Mouse (Mus musculus): ENCODE data around the gene Sfmbt1. TPM values are rescaled to one million over a fixed set of nuclear protein-coding genes. Genes with fewer than 3 reads are reported as not detected.

Sfmbt1 gene
- polyA plus RNA-seq, 1 experiment from 2014 or later: 6.2 TPM

DNA sequence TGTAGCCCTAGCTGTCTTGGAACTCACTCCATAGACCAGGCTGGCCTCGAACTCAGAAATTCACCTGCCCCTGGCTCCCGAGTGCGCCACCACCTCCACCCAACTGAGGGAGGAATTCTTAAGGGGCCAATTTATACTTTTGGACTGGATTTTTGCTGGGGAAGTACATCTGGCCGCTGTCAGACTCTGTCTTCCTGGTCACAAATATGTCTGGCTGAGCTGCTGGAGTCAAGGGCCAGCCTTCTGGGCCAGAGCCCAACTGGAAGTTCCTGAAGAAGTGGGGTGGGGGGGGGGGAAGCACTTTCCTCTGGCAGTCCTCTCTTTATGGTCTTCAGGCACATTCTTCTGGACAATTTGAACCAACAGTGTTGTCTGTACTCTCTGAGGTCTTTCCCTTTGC lies 113.4 kb downstream of the Sfmbt1 start:
- Histone ChIP-seq H3K9ac (ENCODE audit: low read length) (no peak overlapping the region), H3K9me3 (ENCODE audit: control insufficient read depth, low read length) (no peaks in the 10 kb centered on the region), H3K36me3 (ENCODE audit: control insufficient read depth, insufficient read depth, low read length) (no peaks in the 10 kb centered on the region), H3K4me2 (replicated peaks; ENCODE audit: low read depth) (no peak overlapping the region), H3K4me1 (replicated peaks; ENCODE audit: control insufficient read depth, insufficient read depth) (peaks cover 8% of the 10 kb centered on the region; the same call in 1 of the 2 replicates), H3K4me3 (ENCODE audit: low read depth, low read length) (no peak overlapping the region), H3K27me3 (ENCODE audit: control insufficient read depth, insufficient read depth, low read length) (no peaks in the 10 kb centered on the region), H3K27ac (replicated peaks) (peak overlapping the region; percentile 59; the same call in 1 of the 2 replicates)
- DNase-seq (ENCODE audit: low spot score): no peak
- WGBS: 56% methylated on average over 4 of the region's 4 CpGs
- no peak for ATAC-seq (ENCODE audit: low FRiP score, low TSS enrichment)
- no peak for TF ChIP-seq CTCF (IDR thresholded peaks at IDR 0.05; ENCODE audit: low read depth)
- TF ChIP-seq EP300 (optimal IDR thresholded peaks at IDR 0.05): no peak

- Histone ChIP-seq H3K4me2 (replicated peaks; ENCODE audit: low read depth) (peak overlapping the region; percentile 12; the same call in 1 of the 2 replicates), H3K27me3 (ENCODE audit: control insufficient read depth, insufficient read depth, low read length) (no peaks in the 10 kb centered on the region), H3K4me3 (ENCODE audit: low read depth, low read length) (no peak overlapping the region), H3K9me3 (ENCODE audit: control insufficient read depth, low read length) (no peaks in the 10 kb centered on the region), H3K9ac (ENCODE audit: low read length) (no peak overlapping the region), H3K27ac (replicated peaks) (peak overlapping the region; percentile 59), H3K4me1 (replicated peaks; ENCODE audit: control insufficient read depth, insufficient read depth) (peaks cover 8% of the 10 kb centered on the region; the same call in 1 of the 2 replicates), H3K36me3 (ENCODE audit: control insufficient read depth, insufficient read depth, low read length) (no peaks in the 10 kb centered on the region)
- ATAC-seq (ENCODE audit: low FRiP score, low TSS enrichment) (peak; percentile 71), DNase-seq (ENCODE audit: low spot score) (peak; percentile 77)
- WGBS: 45% methylated on average over 11 of the region's 11 CpGs
- TF ChIP-seq CTCF (IDR thresholded peaks at IDR 0.05; ENCODE audit: low read depth) (no peak), EP300 (optimal IDR thresholded peaks at IDR 0.05) (no peak)
Observed at GRCm38 (mm10) chr14:30828635-30829460, 114.2 kb downstream of the Sfmbt1 start.

DNA sequence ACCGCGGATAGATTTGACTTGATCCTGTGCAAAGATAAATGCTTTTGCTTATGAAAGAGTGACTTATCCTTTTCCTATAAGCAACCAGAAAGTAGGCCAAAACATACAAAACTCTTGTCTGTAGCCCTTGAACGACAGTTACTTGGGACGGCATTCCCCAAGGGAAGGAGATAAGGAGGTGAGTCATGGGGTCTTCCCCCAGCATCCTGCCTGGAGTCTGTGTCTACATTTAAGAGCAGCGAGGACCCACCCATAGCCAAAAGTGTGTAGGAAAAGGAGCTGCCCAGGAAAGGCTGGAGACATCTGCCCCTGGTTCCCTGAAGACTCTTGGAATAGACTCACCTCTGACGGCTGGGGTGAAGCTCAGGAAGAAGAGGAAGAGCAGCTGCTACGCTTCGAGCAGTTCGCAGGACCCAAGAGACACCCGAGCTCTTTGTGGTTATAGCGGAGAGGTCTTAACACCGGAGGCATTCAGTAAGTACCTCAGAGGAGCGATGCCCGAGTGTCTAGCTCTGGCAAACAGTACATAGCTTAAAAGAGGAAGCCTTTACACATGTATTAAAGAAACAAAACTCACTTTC lies 122.9 kb downstream of the Sfmbt1 start:
- 82% methylated on average over 14 of the region's 14 CpGs for WGBS
- DNase-seq (ENCODE audit: low spot score) (no peak), ATAC-seq (ENCODE audit: low FRiP score, low TSS enrichment) (no peak)
- Histone ChIP-seq H3K36me3 (ENCODE audit: control insufficient read depth, insufficient read depth, low read length) (no peaks in the 10 kb centered on the region), H3K27me3 (ENCODE audit: control insufficient read depth, insufficient read depth, low read length) (no peaks in the 10 kb centered on the region), H3K4me2 (replicated peaks; ENCODE audit: low read depth) (no peak overlapping the region), H3K4me1 (replicated peaks; ENCODE audit: control insufficient read depth, insufficient read depth) (no peaks in the 10 kb centered on the region), H3K27ac (replicated peaks) (no peak overlapping the region), H3K4me3 (ENCODE audit: low read depth, low read length) (no peak overlapping the region), H3K9ac (ENCODE audit: low read length) (no peak overlapping the region), H3K9me3 (ENCODE audit: control insufficient read depth, low read length) (no peaks in the 10 kb centered on the region)
- TF ChIP-seq CTCF (IDR thresholded peaks at IDR 0.05; ENCODE audit: low read depth) (no peak), EP300 (optimal IDR thresholded peaks at IDR 0.05) (no peak)

GRCm38 (mm10) chr14:30843701-30844100 lies 129.1 kb downstream of the Sfmbt1 start:
- no peaks in the 10 kb centered on the region for H3K36me3 ChIP-seq (ENCODE audit: control insufficient read depth, insufficient read depth, low read length)
- no peak overlapping the region for H3K4me2 ChIP-seq (replicated peaks; ENCODE audit: low read depth)
- H3K27ac ChIP-seq (replicated peaks): no peak overlapping the region
- H3K9ac ChIP-seq (ENCODE audit: low read length): no peak overlapping the region
- H3K4me1 ChIP-seq (replicated peaks; ENCODE audit: control insufficient read depth, insufficient read depth): no peaks in the 10 kb centered on the region
- DNase-seq (ENCODE audit: low spot score) (no peak), ATAC-seq (ENCODE audit: low FRiP score, low TSS enrichment) (no peak)
- WGBS: 89% methylated on average over 3 of the region's 3 CpGs
- H3K27me3 ChIP-seq (ENCODE audit: control insufficient read depth, insufficient read depth, low read length): no peaks in the 10 kb centered on the region
- TF ChIP-seq CTCF (IDR thresholded peaks at IDR 0.05; ENCODE audit: low read depth) (no peak), EP300 (optimal IDR thresholded peaks at IDR 0.05) (no peak)
- no peaks in the 10 kb centered on the region for H3K9me3 ChIP-seq (ENCODE audit: control insufficient read depth, low read length)
- H3K4me3 ChIP-seq (ENCODE audit: low read depth, low read length): no peak overlapping the region

- H3K4me2 ChIP-seq (replicated peaks; ENCODE audit: low read depth): no peak overlapping the region
- TF ChIP-seq EP300 (optimal IDR thresholded peaks at IDR 0.05) (no peak), CTCF (IDR thresholded peaks at IDR 0.05; ENCODE audit: low read depth) (no peak)
- no peaks in the 10 kb centered on the region for H3K9me3 ChIP-seq (ENCODE audit: control insufficient read depth, low read length)
- DNase-seq (ENCODE audit: low spot score) (no peak), ATAC-seq (ENCODE audit: low FRiP score, low TSS enrichment) (no peak)
- 86% methylated on average over 5 of the region's 5 CpGs for WGBS
- H3K36me3 ChIP-seq (ENCODE audit: control insufficient read depth, insufficient read depth, low read length): no peaks in the 10 kb centered on the region
- H3K27me3 ChIP-seq (ENCODE audit: control insufficient read depth, insufficient read depth, low read length): no peaks in the 10 kb centered on the region
- no peak overlapping the region for H3K27ac ChIP-seq (replicated peaks)
- H3K4me1 ChIP-seq (replicated peaks; ENCODE audit: control insufficient read depth, insufficient read depth): no peaks in the 10 kb centered on the region
- no peak overlapping the region for H3K9ac ChIP-seq (ENCODE audit: low read length)
- H3K4me3 ChIP-seq (ENCODE audit: low read depth, low read length): no peak overlapping the region
Observed at GRCm38 (mm10) chr14:30850504-30850903, 135.9 kb downstream of the Sfmbt1 start.

DNA sequence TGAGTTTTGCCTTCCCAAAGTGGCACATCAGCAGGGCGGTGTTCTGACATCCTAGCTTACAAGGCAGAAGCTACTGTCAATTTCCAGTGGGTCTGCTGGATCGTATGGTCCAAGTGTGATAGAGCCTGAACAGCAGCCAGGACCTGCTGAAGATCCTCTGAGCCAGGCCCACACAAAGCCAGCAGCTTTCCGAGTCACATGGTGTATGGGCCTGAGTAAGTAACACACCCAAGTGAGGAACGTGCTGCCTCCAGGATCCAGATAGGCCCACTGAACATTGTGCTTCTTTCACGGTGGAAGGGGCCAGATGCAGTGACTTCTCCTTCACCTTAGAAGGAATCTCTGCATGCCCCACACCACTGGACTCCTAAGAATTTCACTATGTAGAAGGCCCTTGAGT lies 137.7 kb downstream of the Sfmbt1 start:
- Histone ChIP-seq H3K9me3 (ENCODE audit: control insufficient read depth, low read length) (no peaks in the 10 kb centered on the region), H3K27ac (replicated peaks) (no peak overlapping the region), H3K9ac (ENCODE audit: low read length) (no peak overlapping the region), H3K4me1 (replicated peaks; ENCODE audit: control insufficient read depth, insufficient read depth) (no peaks in the 10 kb centered on the region), H3K27me3 (ENCODE audit: control insufficient read depth, insufficient read depth, low read length) (no peaks in the 10 kb centered on the region), H3K4me3 (ENCODE audit: low read depth, low read length) (no peak overlapping the region), H3K36me3 (ENCODE audit: control insufficient read depth, insufficient read depth, low read length) (no peaks in the 10 kb centered on the region), H3K4me2 (replicated peaks; ENCODE audit: low read depth) (no peak overlapping the region)
- peak; percentile 77 for ATAC-seq (ENCODE audit: low FRiP score, low TSS enrichment)
- 63% methylated on average over 5 of the region's 5 CpGs for WGBS
- TF ChIP-seq CTCF (IDR thresholded peaks at IDR 0.05; ENCODE audit: low read depth): no peak
- TF ChIP-seq EP300 (optimal IDR thresholded peaks at IDR 0.05): no peak
- DNase-seq (ENCODE audit: low spot score): peak; percentile 38
